Mouse (Mus musculus): ENCODE measurements around the gene Reg2. TPM values are rescaled to one million over a fixed set of nuclear protein-coding genes. Genes with fewer than 3 reads are reported as not detected.

Gene Reg2
- total and polyA plus RNA-seq, 3 experiments = not detected

DNA sequence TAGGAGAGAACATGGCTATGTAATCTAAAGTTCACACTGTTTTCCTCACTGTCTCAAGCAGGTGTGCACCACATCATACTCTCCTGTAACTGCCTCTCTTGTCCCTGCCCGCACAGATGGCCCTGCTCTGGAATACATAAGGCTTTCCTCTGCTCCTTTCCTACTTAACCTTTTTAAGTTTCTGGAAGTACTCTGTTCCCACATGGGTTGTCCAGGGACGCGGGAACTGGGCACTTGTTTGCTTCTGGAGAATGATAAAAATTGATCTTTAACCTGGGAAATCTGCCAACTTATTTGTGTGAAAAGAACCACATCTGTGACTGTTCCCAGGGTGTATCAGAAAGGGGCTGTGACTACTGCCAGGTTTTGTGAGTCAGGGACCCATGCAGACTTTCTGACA lies 30.1 kb downstream of the Reg2 start:
- Histone ChIP-seq H3K27ac (no peak overlapping the region), H3K36me3 (ENCODE audit: control insufficient read depth, insufficient read depth, low read length) (no peaks in the 10 kb centered on the region), H3K4me3 (no peak overlapping the region), H3K27me3 (ENCODE audit: control insufficient read depth, insufficient read depth, low read length) (no peaks in the 10 kb centered on the region), H3K9ac (ENCODE audit: low read depth, low read length) (no peak overlapping the region), H3K4me1 (ENCODE audit: control insufficient read depth, insufficient read depth, low read length) (no peaks in the 10 kb centered on the region), H3K79me2 (replicated peaks; ENCODE audit: control insufficient read depth, insufficient read depth, low read length) (no peaks in the 10 kb centered on the region)
- intact Hi-C loops (cut with DNase I) = no loop called here
- TF ChIP-seq EP300 (IDR thresholded peaks at IDR 0.05; ENCODE audit: insufficient read depth, low read depth, low read length) (no peak), POLR2A (IDR thresholded peaks at IDR 0.05; ENCODE audit: insufficient read depth, low read depth, low read length) (no peak), CTCF (IDR thresholded peaks at IDR 0.05) (no peak)
- 47% methylated on average over 3 of the region's 3 CpGs for WGBS
- DNase-seq = no peak

- intact Hi-C loops (cut with DNase I) = no loop called here
- no peaks in the 10 kb centered on the region for H3K79me2 ChIP-seq (replicated peaks; ENCODE audit: control insufficient read depth, insufficient read depth, low read length)
- H3K4me1 ChIP-seq (ENCODE audit: control insufficient read depth, insufficient read depth, low read length) = no peaks in the 10 kb centered on the region
- WGBS = 28% methylated on average over 1 of the region's 1 CpGs
- H3K36me3 ChIP-seq (ENCODE audit: control insufficient read depth, insufficient read depth, low read length) = no peaks in the 10 kb centered on the region
- no peak for DNase-seq
- TF ChIP-seq CTCF (IDR thresholded peaks at IDR 0.05) = no peak
- no peak for TF ChIP-seq POLR2A (IDR thresholded peaks at IDR 0.05; ENCODE audit: insufficient read depth, low read depth, low read length)
- TF ChIP-seq EP300 (IDR thresholded peaks at IDR 0.05; ENCODE audit: insufficient read depth, low read depth, low read length) = no peak
- no peak overlapping the region for H3K4me3 ChIP-seq
- H3K9ac ChIP-seq (ENCODE audit: low read depth, low read length) = no peak overlapping the region
- H3K27me3 ChIP-seq (ENCODE audit: control insufficient read depth, insufficient read depth, low read length) = no peaks in the 10 kb centered on the region
- no peak overlapping the region for H3K27ac ChIP-seq
Observed at GRCm38 (mm10) chr6:78447202-78447601, 51.8 kb downstream of the Reg2 start.

GRCm38 (mm10) chr6:78448409-78448808 lies 53.0 kb downstream of the Reg2 start:
- Histone ChIP-seq H3K27ac (no peak overlapping the region), H3K4me1 (ENCODE audit: control insufficient read depth, insufficient read depth, low read length) (no peaks in the 10 kb centered on the region), H3K27me3 (ENCODE audit: control insufficient read depth, insufficient read depth, low read length) (no peaks in the 10 kb centered on the region), H3K4me3 (no peak overlapping the region), H3K9ac (ENCODE audit: low read depth, low read length) (no peak overlapping the region), H3K79me2 (replicated peaks; ENCODE audit: control insufficient read depth, insufficient read depth, low read length) (no peaks in the 10 kb centered on the region), H3K36me3 (ENCODE audit: control insufficient read depth, insufficient read depth, low read length) (no peaks in the 10 kb centered on the region)
- TF ChIP-seq POLR2A (IDR thresholded peaks at IDR 0.05; ENCODE audit: insufficient read depth, low read depth, low read length) (no peak), EP300 (IDR thresholded peaks at IDR 0.05; ENCODE audit: insufficient read depth, low read depth, low read length) (no peak), CTCF (IDR thresholded peaks at IDR 0.05) (no peak)
- DNase-seq = no peak
- intact Hi-C loops (cut with DNase I) = no loop called here

- H3K27me3 ChIP-seq (ENCODE audit: control insufficient read depth, insufficient read depth, low read length) = no peaks in the 10 kb centered on the region
- 84% methylated on average over 2 of the region's 2 CpGs for WGBS
- no peak for TF ChIP-seq POLR2A (IDR thresholded peaks at IDR 0.05; ENCODE audit: insufficient read depth, low read depth, low read length)
- TF ChIP-seq CTCF (IDR thresholded peaks at IDR 0.05) = no peak
- no peak for TF ChIP-seq EP300 (IDR thresholded peaks at IDR 0.05; ENCODE audit: insufficient read depth, low read depth, low read length)
- no peaks in the 10 kb centered on the region for H3K36me3 ChIP-seq (ENCODE audit: control insufficient read depth, insufficient read depth, low read length)
- no peaks in the 10 kb centered on the region for H3K79me2 ChIP-seq (replicated peaks; ENCODE audit: control insufficient read depth, insufficient read depth, low read length)
- H3K4me1 ChIP-seq (ENCODE audit: control insufficient read depth, insufficient read depth, low read length) = no peaks in the 10 kb centered on the region
- no peak overlapping the region for H3K9ac ChIP-seq (ENCODE audit: low read depth, low read length)
- DNase-seq = no peak
- H3K4me3 ChIP-seq = no peak overlapping the region
- intact Hi-C loops (cut with DNase I) = no loop called here
- H3K27ac ChIP-seq = no peak overlapping the region
Observed at GRCm38 (mm10) chr6:78452804-78453203, 57.4 kb downstream of the Reg2 start.

Other genes starting within 250 kb of the Reg2 start
- gene Reg3b, start 25.0 kb upstream of the Reg2 start, total RNA-seq (2021) = not detected
- 1.1 TPM in 1 of 2 replicates, not detected in the other for gene Reg3b, start 25.0 kb upstream of the Reg2 start, polyA plus RNA-seq (2012; rRNA removed)
- gene Reg3d, start 16.8 kb upstream of the Reg2 start, total RNA-seq (2021) = not detected
- not detected in 2 replicates for gene Reg3d, start 16.8 kb upstream of the Reg2 start, polyA plus RNA-seq (2012; rRNA removed)
- gene Reg3a, start 14.9 kb upstream of the Reg2 start, total RNA-seq (2021) = not detected
- gene Reg3a, start 14.9 kb upstream of the Reg2 start, polyA plus RNA-seq (2012; rRNA removed) = not detected in 2 replicates
- not detected for gene Reg1, start 27.1 kb downstream of the Reg2 start, total RNA-seq (2021)
- not detected in 2 replicates for gene Reg1, start 27.1 kb downstream of the Reg2 start, polyA plus RNA-seq (2012; rRNA removed)
- gene Reg3g, start 73.2 kb downstream of the Reg2 start, total RNA-seq (2021) = not detected
- gene Reg3g, start 73.2 kb downstream of the Reg2 start, polyA plus RNA-seq (2012; rRNA removed) = 56.6 TPM in 1 of 2 replicates, not detected in the other